Mouse (Mus musculus) CD4-positive, CD25-positive, alpha-beta regulatory T cell, adult 2 months (primary cell): Measurements from ENCODE around the gene Arf4.
"Not testable (repeated sequence)": the region's sequence is repeated elsewhere in the genome, so short reads cannot be mapped to it uniquely, and the experiment has no call there.

Experiments
- DNase-seq: peaks from one replicate; pipeline ENCODE4 v3.0.0-alpha.2; 2012; ENCODE audit warnings: low read depth, low spot score

The Arf4 gene

GRCm38 (mm10) chr14:26662016-26662415 is 24.1 kb downstream of the Arf4 start:
- no peak for DNase-seq

GRCm38 (mm10) chr14:26662488-26662887 is 24.6 kb downstream of the Arf4 start:
- no peak for DNase-seq

GRCm38 (mm10) chr14:26663851-26664250 is 26.0 kb downstream of the Arf4 start:
- no peak for DNase-seq

- no peak for DNase-seq
Observed at GRCm38 (mm10) chr14:26667991-26668370, 30.1 kb downstream of the Arf4 start.

GRCm38 (mm10) chr14:26668371-26669291 is 30.8 kb downstream of the Arf4 start:
- DNase-seq: peak; percentile 66

- peak; percentile 92 for DNase-seq
Observed at GRCm38 (mm10) chr14:26669292-26670073, 31.6 kb downstream of the Arf4 start, which contains the start of gene Pde12. Gene Pde12 (minus strand): TSS chr14:26669883.

- no peak for DNase-seq
Observed at GRCm38 (mm10) chr14:26670964-26671363, 33.1 kb downstream of the Arf4 start.

GRCm38 (mm10) chr14:26671870-26672615 is 34.2 kb downstream of the Arf4 start:
- DNase-seq: peak; percentile 59

GRCm38 (mm10) chr14:26674476-26675169 is 36.7 kb downstream of the Arf4 start:
- not testable (repeated sequence) for DNase-seq

GRCm38 (mm10) chr14:26675371-26675770 is 37.5 kb downstream of the Arf4 start:
- peak; percentile 24 for DNase-seq

- DNase-seq: no peak
Observed at GRCm38 (mm10) chr14:26675791-26676190, 37.9 kb downstream of the Arf4 start.

GRCm38 (mm10) chr14:26690727-26691126 is 52.9 kb downstream of the Arf4 start:
- DNase-seq: no peak

GRCm38 (mm10) chr14:26691363-26691762 is 53.5 kb downstream of the Arf4 start:
- no peak for DNase-seq

GRCm38 (mm10) chr14:26692974-26693373 is 55.1 kb downstream of the Arf4 start, which contains the start of gene Dnah12:
Gene Dnah12 (plus strand): TSS chr14:26693274.
- DNase-seq: no peak

- DNase-seq: peak; percentile 73
Observed at GRCm38 (mm10) chr14:26697912-26698311, 60.0 kb downstream of the Arf4 start.

GRCm38 (mm10) chr14:26705246-26705645 is 67.4 kb downstream of the Arf4 start:
- DNase-seq: peak; percentile 14
